Comparison of ENCODE assay signal across 8 mouse cellular contexts in the genomic region with DNA sequence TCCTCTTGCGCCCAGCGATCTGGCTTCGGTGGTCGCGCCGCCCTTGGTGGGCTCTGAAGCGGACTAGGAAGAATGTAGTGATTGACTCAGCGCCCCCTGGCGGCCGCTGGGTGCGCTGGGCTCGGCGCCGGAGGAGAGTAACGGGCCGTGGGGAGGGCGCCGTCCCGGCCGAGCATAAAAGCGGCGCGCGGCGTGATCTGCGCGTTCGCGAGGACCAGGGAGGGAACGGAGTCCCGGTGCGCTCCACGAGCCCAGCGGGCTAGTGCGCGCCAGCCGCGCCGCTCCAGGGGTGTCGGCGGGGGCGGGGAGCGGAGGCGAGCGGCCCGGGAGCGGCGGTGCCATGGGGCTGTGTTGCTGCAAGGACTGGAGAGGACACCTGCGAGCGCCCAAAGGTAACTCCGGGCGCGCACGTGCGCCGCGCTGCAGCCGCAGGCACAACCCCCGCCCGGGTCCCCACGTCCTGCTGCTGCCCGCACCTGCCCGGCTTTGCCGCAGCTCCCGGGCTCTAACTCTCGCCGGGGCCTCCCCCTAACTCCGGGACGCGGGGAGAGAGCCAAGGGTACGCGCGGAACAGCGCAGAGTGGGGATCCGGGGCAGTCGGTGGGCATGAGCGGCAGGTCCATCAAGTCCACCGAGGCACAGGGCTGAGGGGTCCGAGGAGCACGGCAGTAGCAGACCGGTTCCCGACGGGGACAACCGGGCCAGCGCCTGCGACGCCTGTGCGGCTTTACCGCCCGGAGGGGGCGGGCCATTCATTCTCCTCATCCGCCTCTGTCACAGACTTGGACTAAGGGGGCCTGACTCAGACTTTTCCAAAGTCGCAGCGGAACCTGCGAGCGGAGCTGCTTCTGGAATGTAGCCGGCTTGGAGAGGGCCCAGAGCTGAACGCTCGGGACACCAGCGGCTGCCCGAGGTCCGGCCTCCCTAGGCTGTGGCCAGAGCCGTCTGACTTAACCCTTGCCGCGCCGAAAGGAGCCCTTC.
A peak's percentile ranks its signal among the peaks of the same experiment; 100 is the strongest.
DNase-seq lines count a peak whose midpoint lies in the region; ATAC-seq lines count a peak whose summit lies in the region.

No protein-coding gene starts in this region.

- H3K9ac ChIP-seq in hindbrain, embryonic 11.5 days (ENCODE audit: low read depth, low read length), result peak overlapping the region; percentile 40; the same call in 1 of the 2 replicates

- peak overlapping the region; percentile 99 for H3K4me2 ChIP-seq in hindbrain, embryonic 11.5 days (replicated peaks; ENCODE audit: low read depth, low read length)

- no peaks in the 10 kb centered on the region for H3K36me3 ChIP-seq in hindbrain, embryonic 11.5 days (ENCODE audit: control insufficient read depth, insufficient read depth, low read length)

- 0 out of 2 replicates have a peak, but pooled peaks cover 2% of the 10 kb centered on the region for H3K4me1 ChIP-seq in hindbrain, embryonic 11.5 days (replicated peaks; ENCODE audit: control insufficient read depth, insufficient read depth, low read length)

- H3K27me3 ChIP-seq in hindbrain, embryonic 11.5 days (ENCODE audit: control insufficient read depth, insufficient read depth, low read length), result peaks cover 29% of the 10 kb centered on the region

- WGBS in hindbrain, embryonic 11.5 days, result under 1% methylated on average over 85 of the region's 106 CpGs

- H3K4me3 ChIP-seq in hindbrain, embryonic 11.5 days (ENCODE audit: low read depth, low read length), result peak overlapping the region; percentile 59

- H3K9me3 ChIP-seq in hindbrain, embryonic 11.5 days (ENCODE audit: control insufficient read depth, low read length), result no peaks in the 10 kb centered on the region

- DNase-seq in MN1 (ENCODE audit: low spot score), result peak; percentile 33
- DNase-seq in cerebellum, adult 8-10 months, result peak; percentile 33
- DNase-seq in frontal cortex, postnatal 14 days (ENCODE audit: low spot score in 2 of 2), result peak; percentile 38 to 53
- DNase-seq in hindbrain, embryonic 11.5 days (ENCODE audit: low spot score), result peak; percentile 92
- DNase-seq in layer of hippocampus, adult 9-11 months, result peak; percentile 27
- DNase-seq in lung, postnatal 10 days, result peak; percentile 87
- DNase-seq in retina, adult 2 months (ENCODE audit: low read depth, low spot score), result peak; percentile 20
- DNase-seq in thymus, postnatal 25 days, result peak; percentile 58

- no peak overlapping the region for H3K27ac ChIP-seq in hindbrain, embryonic 11.5 days (ENCODE audit: low read depth, low read length)

- peak; percentile 56 for ATAC-seq in hindbrain, embryonic 11.5 days (ENCODE audit: low FRiP score)

Comparison
In these comparisons a context has a peak if more than half of its experiments do, and no peak if none do; other contexts are left out.
1. DNase-seq: peak in every context shown above with its lines; median percentile 92 in hindbrain, embryonic 11.5 days; 87 in lung, postnatal 10 days; 58 in thymus, postnatal 25 days; 46 in frontal cortex, postnatal 14 days; 33 in MN1; 33 in cerebellum, adult 8-10 months; 27 in layer of hippocampus, adult 9-11 months; 20 in retina, adult 2 months.